Mouse (Mus musculus) liver, embryonic 11.5 days (tissue): ENCODE measurements around the gene Naa80. TPM values are rescaled to one million over a fixed set of nuclear protein-coding genes. Genes with fewer than 3 reads are reported as not detected.

Source experiments
- ATAC-seq: fragments of 200-750 bp; cut with Nextera tagmentation; replicated peaks from 2 replicates; pipeline ENCODE4 v1.8.0; 2017; ENCODE audit warnings: moderate number of reproducible peaks, mild to moderate bottlenecking, moderate TSS enrichment, moderate library complexity; ENCODE audit not compliant: low FRiP score
- DNase-seq: peaks from one replicate; pipeline ENCODE4 v3.0.0-alpha.2; 2017; ENCODE audit warnings: low spot score
- H3K27ac ChIP-seq: fragments of 300-500 bp; sonication (generic); 2 replicates; pipeline ENCODE4 v1.5.1; 2014; ENCODE audit warnings: mild to moderate bottlenecking, low read depth, low read length, control low read depth
- H3K27me3 ChIP-seq: fragments of 300-500 bp; sonication (generic); replicated peaks from 2 replicates; pipeline ENCODE4 v1.6.1; 2014; ENCODE audit warnings: low read length, mixed read lengths; ENCODE audit not compliant: control insufficient read depth, insufficient read depth
- H3K36me3 ChIP-seq: fragments of 300-500 bp; sonication (generic); 2 replicates; pipeline ENCODE4 v1.6.1; 2014; ENCODE audit warnings: mild to moderate bottlenecking, low read length, moderate library complexity, mixed read lengths; ENCODE audit not compliant: control insufficient read depth, insufficient read depth
- H3K4me1 ChIP-seq: fragments of 300-500 bp; sonication (generic); replicated peaks from 2 replicates; pipeline ENCODE4 v1.6.1; 2014; ENCODE audit warnings: low read length, mixed read lengths; ENCODE audit not compliant: control insufficient read depth, insufficient read depth
- H3K4me2 ChIP-seq: fragments of 300-500 bp; sonication (generic); 2 replicates; pipeline ENCODE4 v1.6.1; 2014; ENCODE audit warnings: mild to moderate bottlenecking, control low read depth, moderate library complexity
- H3K4me3 ChIP-seq: fragments of 300-500 bp; sonication (generic); 2 replicates; pipeline ENCODE4 v1.5.1; 2014; ENCODE audit warnings: low read depth, low read length, control low read depth
- H3K9ac ChIP-seq: fragments of 300-500 bp; sonication (generic); 2 replicates; pipeline ENCODE4 v1.6.1; 2014; ENCODE audit warnings: low read depth, low read length, control low read depth
- H3K9me3 ChIP-seq: fragments of 300-500 bp; sonication (generic); 2 replicates; pipeline ENCODE4 v1.6.1; 2016; ENCODE audit warnings: low read length, inconsistent platforms, mixed read lengths; ENCODE audit not compliant: control insufficient read depth
- WGBS: fragments of 180-500 bp; shearing (Covaris S2); extraction: QIAGEN DNeasy Blood & Tissue Kit; methylation state at CpG from one replicate; pipeline ENCODE4 v1.1.7; 2014; 5-methylcytosine and 5-hydroxymethylcytosine counted together
- polyA plus RNA-seq: library from polyadenylated mRNA; unstranded; fragments of >200 nt; fragmentation: Nextera tagmentation; extraction: Ambion mirVana; gene quantifications from 2 replicates; pipeline ENCODE4 v1.2.1, GENCODE M21; 2014

Naa80 gene
- polyA plus RNA-seq, 1 experiment from 2014 or later: 20.7 TPM

DNA sequence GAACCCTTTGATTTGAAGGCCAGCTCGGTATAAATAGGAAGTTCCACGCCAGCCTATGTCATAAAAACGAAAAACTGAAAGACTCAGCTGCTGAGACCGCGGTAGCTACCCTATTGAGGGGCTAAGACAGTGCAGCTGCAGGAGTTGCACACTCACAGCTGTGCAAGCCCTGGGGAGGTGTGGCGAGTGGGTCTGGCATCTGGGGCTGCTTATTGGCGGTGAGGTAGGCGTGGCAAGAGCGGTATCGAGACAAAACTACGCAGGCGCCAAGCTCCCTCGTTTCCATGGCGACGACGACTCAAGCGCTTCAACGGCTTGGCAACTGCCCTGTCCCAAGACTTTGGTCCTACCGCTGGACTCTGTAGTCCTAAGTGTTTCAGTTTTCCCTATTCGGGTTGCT lies 31.7 kb upstream of the Naa80 start, which contains the start of gene Zmynd10:
Gene Zmynd10, plus strand, starts transcription at position 273 of the 400 bp plus-strand sequence.
- H3K9ac ChIP-seq: no peak within 1 kb of the TSS
- no peak within 1 kb of the TSS for H3K27ac ChIP-seq
- peaks cover 29% of the 10 kb centered on the region for H3K4me1 ChIP-seq

DNA sequence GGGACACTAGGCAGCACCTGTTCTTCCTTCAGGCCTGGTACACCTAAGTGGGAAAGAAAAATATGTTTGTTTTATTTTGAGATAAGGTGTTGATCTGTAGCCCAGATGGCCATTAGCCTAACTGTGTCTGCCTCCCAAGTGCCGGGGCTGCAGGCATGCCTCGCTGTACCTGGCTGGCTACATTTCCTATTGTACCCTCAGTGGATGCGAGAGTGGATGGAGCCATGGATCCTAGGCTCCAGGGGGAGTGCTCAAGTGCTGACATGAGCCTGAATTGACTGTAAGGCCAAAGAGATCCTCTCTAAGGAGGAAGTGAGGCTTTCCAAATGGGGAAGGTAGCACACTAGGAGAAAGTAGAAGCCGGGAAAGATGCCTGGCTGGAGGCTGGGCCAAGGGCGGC lies 30.7 kb upstream of the Naa80 start:
- Histone ChIP-seq H3K4me3 (no peak overlapping the region; the same call in 1 of the 2 replicates), H3K27ac (no peak overlapping the region), H3K4me2 (no peak overlapping the region), H3K4me1 (peaks cover 33% of the 10 kb centered on the region), H3K27me3 (peaks cover 7% of the 10 kb centered on the region; the same call in 1 of the 2 replicates), H3K9ac (no peak overlapping the region), H3K36me3 (peaks cover 8% of the 10 kb centered on the region; the same call in 1 of the 2 replicates), H3K9me3 (no peaks in the 10 kb centered on the region)
- ATAC-seq (no peak), DNase-seq (no peak)
- WGBS: 75% methylated on average over 5 of the region's 5 CpGs

More for the DNA sequence above, 31.7 kb upstream of the Naa80 start, which contains the start of gene Zmynd10:
- H3K9me3 ChIP-seq: no peaks in the 10 kb centered on the region
- WGBS: 5% methylated on average over 20 of the region's 20 CpGs
- DNase-seq (peak; percentile 81), ATAC-seq (peak; percentile 70)
- H3K27me3 ChIP-seq: peaks cover 7% of the 10 kb centered on the region; the same call in 1 of the 2 replicates
- H3K4me2 ChIP-seq: peak within 1 kb of the TSS; percentile 54
- peak within 1 kb of the TSS; percentile 18; the same call in 1 of the 2 replicates for H3K4me3 ChIP-seq
- H3K36me3 ChIP-seq: peaks cover 8% of the 10 kb centered on the region; the same call in 1 of the 2 replicates

DNA sequence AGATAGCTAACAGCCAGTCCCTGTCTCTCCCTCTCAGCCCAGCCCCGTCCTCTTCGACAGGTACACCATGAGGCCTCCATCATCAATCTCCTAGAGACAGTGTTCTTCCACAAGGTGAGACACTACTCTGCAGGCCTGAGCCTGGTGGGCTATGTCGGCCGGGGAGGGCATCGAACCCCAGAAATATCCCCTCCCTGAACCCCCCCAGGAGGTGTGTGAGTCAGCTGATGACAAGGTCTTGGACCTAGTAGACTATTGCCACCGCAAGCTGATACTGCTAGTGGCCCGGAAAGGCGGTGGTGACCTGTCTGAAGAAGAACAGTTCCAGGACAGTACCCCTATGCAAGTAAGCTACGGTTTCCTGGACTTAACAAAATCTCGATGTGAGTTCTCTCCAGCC lies 29.9 kb upstream of the Naa80 start:
- ATAC-seq: no peak
- Histone ChIP-seq H3K36me3 (peaks cover 8% of the 10 kb centered on the region; the same call in 1 of the 2 replicates), H3K9ac (no peak overlapping the region), H3K4me3 (no peak overlapping the region), H3K4me1 (peaks cover 42% of the 10 kb centered on the region), H3K4me2 (no peak overlapping the region), H3K27ac (no peak overlapping the region), H3K9me3 (no peaks in the 10 kb centered on the region), H3K27me3 (peaks cover 7% of the 10 kb centered on the region; the same call in 1 of the 2 replicates)
- WGBS: 87% methylated on average over 10 of the region's 10 CpGs
- DNase-seq: no peak

DNA sequence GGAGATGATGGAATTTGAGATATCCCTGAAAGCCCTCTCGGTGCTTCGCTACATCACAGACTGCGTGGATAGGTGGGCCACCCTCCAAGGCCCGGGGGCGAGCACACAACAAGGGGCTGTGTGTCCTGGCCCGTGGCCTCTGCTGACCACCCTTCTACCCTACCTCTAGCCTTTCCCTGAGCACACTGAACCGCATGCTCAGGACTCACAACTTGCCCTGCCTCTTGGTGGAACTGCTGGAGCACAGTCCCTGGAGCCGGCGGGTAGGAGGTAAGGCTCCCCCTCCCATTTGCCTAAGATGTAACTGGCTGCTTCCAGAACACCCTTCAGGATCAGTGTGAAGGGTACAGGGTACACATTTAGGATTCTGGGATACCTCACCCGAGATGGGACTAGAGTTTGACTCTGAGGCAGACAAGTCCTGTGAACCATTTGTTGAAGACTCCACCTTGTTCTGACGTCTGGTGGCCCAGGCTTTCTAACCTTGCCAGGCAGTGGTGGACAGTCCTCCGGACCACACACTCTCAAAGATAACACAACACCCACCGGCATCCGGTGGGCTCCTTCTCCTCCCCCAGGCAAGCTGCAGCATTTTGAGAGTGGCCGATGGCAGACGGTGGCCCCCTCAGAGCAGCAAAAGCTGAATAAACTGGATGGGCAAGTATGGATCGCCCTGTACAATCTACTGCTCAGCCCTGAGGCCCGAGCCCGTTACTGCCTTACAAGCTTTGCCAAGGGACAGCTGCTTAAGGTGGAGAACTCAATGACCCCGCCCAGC lies 29.2 kb upstream of the Naa80 start:
- ATAC-seq (no peak), DNase-seq (no peak)
- Histone ChIP-seq H3K4me2 (no peak overlapping the region), H3K36me3 (peaks cover 4% of the 10 kb centered on the region; the same call in 1 of the 2 replicates), H3K4me1 (peaks cover 43% of the 10 kb centered on the region), H3K4me3 (no peak overlapping the region), H3K9me3 (no peaks in the 10 kb centered on the region), H3K9ac (no peak overlapping the region), H3K27ac (no peak overlapping the region), H3K27me3 (peaks cover 7% of the 10 kb centered on the region; the same call in 1 of the 2 replicates)
- WGBS: 80% methylated on average over 20 of the region's 20 CpGs

DNA sequence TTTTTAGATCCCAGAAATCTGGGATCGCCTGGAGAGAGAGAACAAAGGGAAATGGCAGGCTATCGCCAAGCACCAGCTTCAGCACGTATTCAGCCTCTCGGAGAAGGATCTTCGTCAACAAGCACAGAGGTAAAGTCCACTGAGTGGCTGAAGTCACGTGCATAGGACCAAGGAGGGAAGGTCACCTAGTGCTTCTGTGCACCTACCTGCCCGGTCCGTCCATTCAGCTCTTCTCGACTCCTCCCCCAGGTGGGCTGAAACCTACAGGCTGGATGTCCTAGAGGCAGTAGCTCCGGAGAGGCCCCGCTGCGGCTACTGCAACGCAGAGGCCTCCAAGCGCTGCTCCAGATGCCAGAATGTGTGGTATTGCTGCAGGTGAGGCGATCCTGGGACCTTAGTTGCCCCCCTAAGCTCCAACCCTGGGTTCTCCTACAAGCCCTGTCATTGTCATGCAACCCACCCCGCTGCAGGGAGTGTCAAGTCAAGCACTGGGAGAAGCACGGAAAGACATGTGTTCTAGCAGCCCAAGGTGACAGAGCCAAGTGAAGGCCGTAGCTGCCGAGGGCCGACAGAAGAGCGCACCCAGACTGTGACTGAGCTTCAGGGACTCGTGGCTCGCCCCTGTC lies 28.1 kb upstream of the Naa80 start:
- no peak for ATAC-seq
- H3K36me3 ChIP-seq: no peaks in the 10 kb centered on the region
- H3K27me3 ChIP-seq: peaks cover 7% of the 10 kb centered on the region; the same call in 1 of the 2 replicates
- peak overlapping the region; percentile 81 for H3K9ac ChIP-seq
- no peak for DNase-seq
- H3K4me1 ChIP-seq: peaks cover 43% of the 10 kb centered on the region
- H3K4me3 ChIP-seq: peak overlapping the region; percentile 61
- no peak overlapping the region for H3K27ac ChIP-seq
- no peaks in the 10 kb centered on the region for H3K9me3 ChIP-seq
- 37% methylated on average over 23 of the region's 23 CpGs for WGBS
- H3K4me2 ChIP-seq: peak overlapping the region; percentile 99

DNA sequence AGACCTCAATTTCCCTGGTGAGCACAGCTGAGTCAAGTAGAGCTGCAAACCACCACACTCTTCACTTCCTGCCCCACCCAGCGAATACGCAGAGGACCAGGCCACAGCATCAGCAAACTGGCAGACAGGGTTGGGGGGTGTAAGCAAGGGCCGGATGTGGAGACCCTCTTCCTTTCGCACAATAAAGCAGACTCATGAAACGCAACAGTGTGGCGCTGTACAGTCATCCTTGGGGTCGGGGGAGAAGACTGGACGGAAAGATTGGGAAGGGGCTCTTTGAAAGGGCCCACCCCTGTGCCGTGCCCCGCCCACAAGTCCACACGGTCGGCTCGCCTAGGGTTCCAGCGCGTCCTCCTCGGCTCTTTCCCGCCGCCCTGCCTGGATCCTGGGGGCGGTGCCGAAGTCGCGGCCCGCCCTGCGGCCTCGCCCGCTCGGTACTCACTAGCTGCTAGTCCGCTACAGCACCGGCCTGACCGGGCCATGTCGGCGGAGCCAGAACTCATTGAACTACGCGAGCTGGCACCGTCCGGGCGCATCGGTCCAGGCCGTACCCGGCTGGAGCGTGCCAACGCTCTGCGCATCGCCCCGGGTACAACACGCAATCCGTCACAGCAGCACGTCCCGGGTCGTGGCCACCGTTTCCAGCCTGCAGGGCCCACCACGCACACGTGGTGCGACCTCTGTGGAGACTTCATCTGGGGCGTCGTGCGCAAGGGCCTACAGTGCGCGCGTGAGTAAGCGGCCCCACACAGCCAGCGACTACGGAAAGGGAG lies 27.4 kb upstream of the Naa80 start, which contains the start of gene Rassf1:
Gene Rassf1, plus strand, starts transcription at position 439 of the 773 bp plus-strand sequence.
- peak; percentile 77 for DNase-seq
- peak within 1 kb of the TSS; percentile 81 for H3K9ac ChIP-seq
- H3K36me3 ChIP-seq: no peaks in the 10 kb centered on the region
- peaks cover 7% of the 10 kb centered on the region; the same call in 1 of the 2 replicates for H3K27me3 ChIP-seq
- no peaks in the 10 kb centered on the region for H3K9me3 ChIP-seq
- H3K4me1 ChIP-seq: peaks cover 50% of the 10 kb centered on the region
- under 1% methylated on average over 58 of the region's 63 CpGs for WGBS
- H3K4me3 ChIP-seq: peak within 1 kb of the TSS; percentile 61
- ATAC-seq: peak; percentile 50
- H3K4me2 ChIP-seq: peak within 1 kb of the TSS; percentile 99
- peak within 1 kb of the TSS; percentile 63 for H3K27ac ChIP-seq

DNA sequence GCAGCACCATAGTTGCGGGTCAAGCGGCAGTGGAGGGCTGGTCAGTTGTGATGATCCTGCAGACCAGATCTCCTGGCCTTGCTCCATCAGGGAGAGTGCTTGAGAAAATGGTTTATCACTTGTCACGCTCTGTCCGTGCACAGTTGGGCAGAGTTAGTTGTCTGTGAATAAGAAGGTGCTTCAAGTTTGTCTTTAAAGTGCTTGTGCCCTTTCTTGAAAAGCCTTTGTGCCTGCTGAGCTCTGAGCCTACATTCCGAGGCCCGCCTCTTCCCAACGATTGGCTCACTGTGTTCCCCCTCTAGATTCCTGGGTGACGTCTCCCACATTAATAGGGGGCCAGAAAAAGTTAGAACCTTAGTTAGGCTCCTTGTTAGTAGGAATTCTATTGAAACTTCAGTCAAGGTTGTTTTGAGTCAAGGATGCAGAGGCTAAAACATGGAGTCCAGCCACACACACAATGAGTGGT lies 26.8 kb upstream of the Naa80 start:
- peak overlapping the region; percentile 61 for H3K4me3 ChIP-seq
- no peaks in the 10 kb centered on the region for H3K9me3 ChIP-seq
- 21% methylated on average over 8 of the region's 8 CpGs for WGBS
- H3K4me1 ChIP-seq: peaks cover 54% of the 10 kb centered on the region
- peaks cover under 1% of the 10 kb centered on the region for H3K36me3 ChIP-seq
- DNase-seq (no peak), ATAC-seq (no peak)
- H3K27me3 ChIP-seq: peaks cover 7% of the 10 kb centered on the region; the same call in 1 of the 2 replicates
- peak overlapping the region; percentile 81 for H3K9ac ChIP-seq
- H3K27ac ChIP-seq: peak overlapping the region; percentile 63
- H3K4me2 ChIP-seq: peak overlapping the region; percentile 99
